Mouse (Mus musculus): ENCODE results near the gene Sfxn2. TPM values are rescaled to one million over a fixed set of nuclear protein-coding genes. Genes with fewer than 3 reads are reported as not detected.

Sfxn2 gene
- polyA plus RNA-seq, 1 experiment from 2014 or later: 8.0 TPM

DNA sequence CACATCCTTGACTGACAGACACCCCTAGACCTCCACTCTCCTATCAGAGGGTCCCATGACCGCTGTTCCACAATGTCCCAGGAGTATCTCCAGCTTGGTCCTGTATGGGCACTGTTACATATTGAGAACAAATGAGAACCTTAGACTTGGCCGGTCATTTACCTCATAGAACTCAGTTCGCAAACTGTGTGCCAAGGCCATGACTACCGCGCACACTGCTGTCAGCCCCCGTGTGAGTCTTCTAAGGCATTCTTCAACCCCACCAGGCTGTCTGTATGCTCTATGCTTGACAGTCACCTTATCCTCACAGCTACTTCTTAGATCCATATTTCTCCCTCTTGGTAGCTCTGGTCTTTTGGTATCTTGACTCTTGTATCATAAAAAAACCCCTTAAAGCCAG, 46.4 kb downstream of the Sfxn2 start:
- no peaks in the 10 kb centered on the region for H3K9me3 ChIP-seq (ENCODE audit: control insufficient read depth, low read length)
- peak overlapping the region; percentile 44 for H3K9ac ChIP-seq (ENCODE audit: low read length)
- no peaks in the 10 kb centered on the region for H3K27me3 ChIP-seq (ENCODE audit: control insufficient read depth, insufficient read depth, low read length)
- H3K4me2 ChIP-seq (ENCODE audit: low read length): peak overlapping the region; percentile 32
- no peak overlapping the region for H3K4me3 ChIP-seq (ENCODE audit: control insufficient read depth in 1 of 2, insufficient read depth in 1 of 2, low read depth in 1 of 2, low read length in 2 of 2)
- peak overlapping the region; percentile 33 to 91 for H3K27ac ChIP-seq (replicated peaks in 1 of 2; ENCODE audit: control insufficient read depth in 1 of 2, insufficient read depth in 1 of 2, low read depth in 2 of 2, low read length in 2 of 2)
- H3K36me3 ChIP-seq (ENCODE audit: control insufficient read depth, insufficient read depth, low read length): no peaks in the 10 kb centered on the region
- H3K4me1 ChIP-seq (ENCODE audit: control insufficient read depth in 2 of 2, insufficient read depth in 2 of 2, low read length in 2 of 2): peaks cover 69 to 85% of the 10 kb centered on the region in 2 experiments
- no peak for ATAC-seq (ENCODE audit: insufficient number of reproducible peaks, insufficient read depth, low FRiP score, low read depth)
- 73% methylated on average over 6 of the region's 6 CpGs for WGBS

DNA sequence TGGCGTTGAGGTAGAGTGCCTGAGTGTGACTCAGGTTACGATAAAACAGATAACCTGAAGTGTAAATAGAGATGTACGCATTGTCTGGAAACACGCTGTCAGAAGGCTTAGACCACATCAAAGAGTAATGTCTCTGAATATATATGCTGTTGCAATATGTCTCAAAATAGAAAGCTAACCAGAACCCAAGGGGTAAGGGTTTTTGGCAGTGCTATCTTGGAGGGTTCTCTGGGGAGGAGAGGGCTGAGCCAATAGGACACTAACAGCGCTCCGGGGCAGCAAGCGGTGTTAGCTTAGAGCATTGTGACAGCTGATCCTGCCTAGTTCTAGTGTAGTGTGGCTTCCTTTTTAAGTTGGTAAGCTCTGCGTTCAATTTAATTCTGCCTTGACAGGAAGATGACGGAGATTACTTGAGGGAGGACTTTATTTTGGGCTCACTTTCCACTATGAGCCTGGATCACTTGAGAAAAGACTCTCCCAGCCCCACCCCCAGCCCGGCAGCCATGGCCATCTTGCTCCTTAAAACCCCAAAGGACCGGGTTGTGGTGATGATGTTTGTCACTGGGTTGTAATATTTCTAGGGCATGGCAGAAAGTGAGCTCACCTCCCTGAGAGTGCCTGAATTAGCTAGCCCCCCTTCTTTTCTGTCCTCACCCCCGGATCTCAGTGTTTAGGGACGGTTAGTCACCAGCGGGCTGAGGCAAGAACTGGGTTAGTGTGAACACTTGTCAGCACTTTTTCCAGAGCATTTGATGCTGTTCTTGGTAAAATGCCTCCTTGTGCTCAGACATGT, 47.0 kb downstream of the Sfxn2 start:
- Histone ChIP-seq H3K9me3 (ENCODE audit: control insufficient read depth, low read length) (no peaks in the 10 kb centered on the region), H3K4me3 (ENCODE audit: control insufficient read depth in 1 of 2, insufficient read depth in 1 of 2, low read depth in 1 of 2, low read length in 2 of 2) (no peak overlapping the region), H3K27me3 (ENCODE audit: control insufficient read depth, insufficient read depth, low read length) (no peaks in the 10 kb centered on the region), H3K36me3 (ENCODE audit: control insufficient read depth, insufficient read depth, low read length) (peaks cover 4% of the 10 kb centered on the region), H3K4me2 (ENCODE audit: low read length) (peak overlapping the region; percentile 32; the same call in 1 of the 2 replicates), H3K4me1 (ENCODE audit: control insufficient read depth in 2 of 2, insufficient read depth in 2 of 2, low read length in 2 of 2) (peaks cover 75 to 92% of the 10 kb centered on the region in 2 experiments), H3K9ac (ENCODE audit: low read length) (0 out of 2 replicates have a peak overlapping the region, but pooled peaks have one; percentile 16), H3K27ac (replicated peaks in 1 of 2; ENCODE audit: control insufficient read depth in 1 of 2, insufficient read depth in 1 of 2, low read depth in 2 of 2, low read length in 2 of 2) (peak overlapping the region; percentile 27 to 91; a peak in 3 of 4 replicates)
- ATAC-seq (ENCODE audit: insufficient number of reproducible peaks, insufficient read depth, low FRiP score, low read depth): no peak
- 28% methylated on average over 14 of the region's 14 CpGs for WGBS

DNA sequence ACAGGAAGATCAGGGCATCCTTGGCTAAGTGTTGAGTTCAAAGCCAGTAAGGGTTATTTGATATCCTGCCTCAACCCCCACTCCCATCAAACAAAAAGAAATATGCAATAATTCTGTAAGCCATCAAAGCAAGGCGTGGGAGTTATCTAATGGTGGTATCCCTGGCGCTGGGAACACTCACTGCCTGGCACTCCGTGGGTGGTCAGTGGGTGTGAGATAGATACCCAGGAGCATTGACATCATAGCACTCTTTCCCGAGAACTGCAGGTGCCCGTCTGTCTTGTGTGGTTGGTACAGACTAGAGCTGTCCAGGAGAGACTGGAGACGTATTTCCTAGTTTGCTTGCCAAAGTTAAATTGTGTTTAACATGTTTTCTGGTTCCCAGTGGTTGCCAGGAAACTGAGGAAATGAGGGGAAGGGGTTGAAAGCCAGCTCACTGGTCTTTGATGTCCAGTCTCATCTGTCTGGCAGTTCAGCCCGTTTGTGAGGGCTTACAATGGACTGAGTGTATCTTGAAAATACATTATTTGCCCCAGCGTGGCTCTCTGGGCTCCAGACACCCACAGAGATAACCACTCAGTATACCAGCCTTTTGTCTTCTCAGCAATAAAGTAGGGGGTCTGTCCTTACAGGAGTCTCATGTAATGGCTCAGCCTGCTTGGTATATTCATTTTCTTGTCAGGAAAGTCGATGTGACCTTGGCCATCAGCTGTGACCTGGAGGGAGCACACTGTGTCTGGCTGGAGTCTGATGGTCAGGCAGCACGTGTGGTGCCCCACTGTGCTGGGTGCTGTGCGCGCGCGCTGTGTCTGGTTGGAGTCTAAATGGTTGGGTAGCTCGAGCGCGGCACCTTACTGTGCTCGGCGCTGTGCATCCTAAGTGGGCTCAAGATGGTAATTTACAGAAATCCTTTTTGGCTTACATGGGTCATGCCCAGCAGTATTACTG, 48.3 kb downstream of the Sfxn2 start:
- H3K4me1 ChIP-seq (ENCODE audit: control insufficient read depth in 2 of 2, insufficient read depth in 2 of 2, low read length in 2 of 2): peaks cover 69 to 91% of the 10 kb centered on the region in 2 experiments
- 0 out of 2 replicates have a peak overlapping the region, but pooled peaks have one; percentile 6 for H3K4me2 ChIP-seq (ENCODE audit: low read length)
- ATAC-seq (ENCODE audit: insufficient number of reproducible peaks, insufficient read depth, low FRiP score, low read depth): no peak
- H3K4me3 ChIP-seq (ENCODE audit: control insufficient read depth in 1 of 2, insufficient read depth in 1 of 2, low read depth in 1 of 2, low read length in 2 of 2): no peak overlapping the region
- 67% methylated on average over 19 of the region's 19 CpGs for WGBS
- H3K27ac ChIP-seq (replicated peaks in 1 of 2; ENCODE audit: control insufficient read depth in 1 of 2, insufficient read depth in 1 of 2, low read depth in 2 of 2, low read length in 2 of 2): peak overlapping the region in 1 of 2 experiments; percentile 91; a peak in 3 of 4 replicates
- no peaks in the 10 kb centered on the region for H3K9me3 ChIP-seq (ENCODE audit: control insufficient read depth, low read length)
- no peaks in the 10 kb centered on the region for H3K27me3 ChIP-seq (ENCODE audit: control insufficient read depth, insufficient read depth, low read length)
- peaks cover 14% of the 10 kb centered on the region for H3K36me3 ChIP-seq (ENCODE audit: control insufficient read depth, insufficient read depth, low read length)
- H3K9ac ChIP-seq (ENCODE audit: low read length): peak overlapping the region; percentile 80; the same call in 1 of the 2 replicates

DNA sequence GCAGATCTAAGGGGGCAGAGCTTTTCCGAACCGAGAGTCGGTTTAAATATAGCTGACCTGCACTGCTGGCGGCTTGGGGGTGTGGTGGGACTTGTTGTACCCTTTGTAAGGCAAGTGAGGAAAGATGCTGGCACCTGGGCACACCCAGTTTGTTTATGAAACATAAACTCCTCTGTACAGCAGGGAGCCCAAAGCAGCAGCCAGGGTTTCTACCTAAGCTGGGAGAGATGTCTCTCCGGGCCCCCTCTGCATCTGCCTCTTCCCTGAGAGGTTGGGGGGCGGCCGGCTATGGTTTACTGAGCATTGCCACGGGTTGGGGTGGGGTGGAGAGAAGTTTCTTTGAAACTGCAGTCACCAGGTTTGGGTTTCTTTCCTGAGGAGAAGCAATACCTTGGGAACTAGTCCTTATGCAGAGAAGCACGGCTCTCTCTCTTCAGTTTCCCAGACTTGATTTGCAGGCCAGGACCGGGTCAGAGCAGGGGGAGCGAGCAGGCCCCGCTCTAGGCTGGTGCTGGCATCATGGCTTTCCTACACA, 49.6 kb downstream of the Sfxn2 start:
- ATAC-seq (ENCODE audit: insufficient number of reproducible peaks, insufficient read depth, low FRiP score, low read depth): no peak
- Histone ChIP-seq H3K4me1 (ENCODE audit: control insufficient read depth in 2 of 2, insufficient read depth in 2 of 2, low read length in 2 of 2) (peaks cover 66 to 88% of the 10 kb centered on the region in 2 experiments), H3K27me3 (ENCODE audit: control insufficient read depth, insufficient read depth, low read length) (no peaks in the 10 kb centered on the region), H3K4me2 (ENCODE audit: low read length) (peak overlapping the region; percentile 73), H3K4me3 (ENCODE audit: control insufficient read depth in 1 of 2, insufficient read depth in 1 of 2, low read depth in 1 of 2, low read length in 2 of 2) (peak overlapping the region; percentile 26 to 48), H3K27ac (replicated peaks in 1 of 2; ENCODE audit: control insufficient read depth in 1 of 2, insufficient read depth in 1 of 2, low read depth in 2 of 2, low read length in 2 of 2) (peak overlapping the region; percentile 86 to 91), H3K36me3 (ENCODE audit: control insufficient read depth, insufficient read depth, low read length) (peaks cover 14% of the 10 kb centered on the region), H3K9me3 (ENCODE audit: control insufficient read depth, low read length) (no peaks in the 10 kb centered on the region), H3K9ac (ENCODE audit: low read length) (peak overlapping the region; percentile 80)
- 13% methylated on average over 12 of the region's 12 CpGs for WGBS

DNA sequence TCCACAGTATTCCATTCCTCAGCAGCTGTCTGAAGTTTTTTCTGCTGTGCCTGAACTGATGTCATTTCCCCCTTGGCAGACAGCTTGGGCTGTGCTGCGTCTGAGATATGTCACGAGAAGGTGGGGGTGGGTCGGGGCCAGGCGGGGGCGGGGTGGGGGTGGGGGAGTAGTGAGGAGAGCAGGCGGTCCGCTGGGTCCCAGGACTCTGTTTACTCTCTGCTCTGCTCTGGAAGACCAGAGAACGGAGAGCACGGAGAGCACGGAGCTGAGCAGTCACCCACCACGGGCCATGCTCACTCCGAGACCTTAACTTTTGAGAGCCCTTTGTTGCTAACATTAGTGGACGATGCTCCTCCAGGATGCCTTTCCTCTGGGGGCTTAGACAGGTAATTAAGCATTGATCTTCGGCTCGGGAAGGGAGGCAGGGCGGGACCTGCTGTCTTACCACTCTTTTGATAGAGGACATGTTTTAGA, 50.1 kb downstream of the Sfxn2 start:
- ATAC-seq (ENCODE audit: insufficient number of reproducible peaks, insufficient read depth, low FRiP score, low read depth): peak; percentile 66
- H3K36me3 ChIP-seq (ENCODE audit: control insufficient read depth, insufficient read depth, low read length): peaks cover 14% of the 10 kb centered on the region
- H3K9me3 ChIP-seq (ENCODE audit: control insufficient read depth, low read length): no peaks in the 10 kb centered on the region
- 3% methylated on average over 14 of the region's 16 CpGs for WGBS
- peak overlapping the region; percentile 48 to 64 for H3K4me3 ChIP-seq (ENCODE audit: control insufficient read depth in 1 of 2, insufficient read depth in 1 of 2, low read depth in 1 of 2, low read length in 2 of 2)
- peak overlapping the region; percentile 80 for H3K9ac ChIP-seq (ENCODE audit: low read length)
- peak overlapping the region; percentile 91 to 97 for H3K27ac ChIP-seq (replicated peaks in 1 of 2; ENCODE audit: control insufficient read depth in 1 of 2, insufficient read depth in 1 of 2, low read depth in 2 of 2, low read length in 2 of 2)
- H3K4me2 ChIP-seq (ENCODE audit: low read length): peak overlapping the region; percentile 73
- no peaks in the 10 kb centered on the region for H3K27me3 ChIP-seq (ENCODE audit: control insufficient read depth, insufficient read depth, low read length)
- H3K4me1 ChIP-seq (ENCODE audit: control insufficient read depth in 2 of 2, insufficient read depth in 2 of 2, low read length in 2 of 2): peaks cover 66 to 88% of the 10 kb centered on the region in 2 experiments

DNA sequence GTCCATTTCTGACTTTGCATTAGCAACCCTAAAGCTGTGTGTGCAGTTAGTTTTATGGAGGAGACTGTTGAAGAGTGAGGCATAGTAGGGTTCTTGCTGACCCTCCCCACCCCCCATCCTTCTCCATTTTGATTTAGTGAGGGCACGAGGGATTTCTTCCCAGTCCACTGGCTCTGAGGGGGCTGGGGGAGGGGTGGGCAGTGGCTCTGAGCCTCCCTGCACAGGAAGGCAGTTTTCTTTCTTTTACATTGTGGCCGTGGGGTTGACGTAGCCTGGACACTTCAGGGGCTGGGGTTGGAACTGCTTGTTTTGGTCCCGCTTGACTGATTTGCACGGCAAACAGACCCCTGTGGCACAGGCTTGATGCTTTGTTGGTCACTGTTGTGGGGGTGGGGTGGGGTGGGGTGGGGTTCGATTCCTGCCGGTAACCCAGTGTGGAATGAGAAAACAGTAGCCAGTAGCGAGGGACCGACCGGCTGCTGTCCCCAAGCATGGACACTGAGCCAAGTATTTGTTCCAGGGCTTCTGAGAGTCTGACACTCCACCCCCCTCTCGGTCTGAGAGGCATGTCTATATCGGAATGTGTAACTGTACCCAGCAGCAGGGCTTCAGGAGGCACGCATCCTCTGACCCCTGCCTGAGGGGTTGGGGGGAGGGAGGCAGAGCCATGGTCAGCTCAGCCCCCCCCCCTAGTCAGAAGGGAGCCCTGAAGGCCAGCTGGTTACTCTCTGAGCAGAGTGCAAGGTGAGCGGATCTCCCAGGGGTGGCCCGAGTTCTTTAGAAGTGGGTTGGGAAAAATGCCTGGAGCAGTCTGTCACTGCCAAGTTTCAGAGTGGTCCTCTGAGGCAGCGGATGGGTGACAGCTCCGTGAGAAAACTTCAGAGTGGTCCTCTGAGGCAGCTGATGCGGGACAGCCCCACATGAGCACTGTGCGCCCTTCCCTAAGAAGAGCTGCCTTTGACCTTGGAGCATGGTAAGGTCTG, 50.9 kb downstream of the Sfxn2 start:
- Histone ChIP-seq H3K9ac (ENCODE audit: low read length) (peak overlapping the region; percentile 80), H3K27me3 (ENCODE audit: control insufficient read depth, insufficient read depth, low read length) (no peaks in the 10 kb centered on the region), H3K4me1 (ENCODE audit: control insufficient read depth in 2 of 2, insufficient read depth in 2 of 2, low read length in 2 of 2) (peaks cover 62 to 88% of the 10 kb centered on the region in 2 experiments), H3K4me3 (ENCODE audit: control insufficient read depth in 1 of 2, insufficient read depth in 1 of 2, low read depth in 1 of 2, low read length in 2 of 2) (peak overlapping the region; percentile 48 to 64), H3K4me2 (ENCODE audit: low read length) (peak overlapping the region; percentile 73), H3K9me3 (ENCODE audit: control insufficient read depth, low read length) (no peaks in the 10 kb centered on the region), H3K36me3 (ENCODE audit: control insufficient read depth, insufficient read depth, low read length) (peaks cover 14% of the 10 kb centered on the region), H3K27ac (replicated peaks in 1 of 2; ENCODE audit: control insufficient read depth in 1 of 2, insufficient read depth in 1 of 2, low read depth in 2 of 2, low read length in 2 of 2) (peak overlapping the region; percentile 91 to 97)
- WGBS: 10% methylated on average over 19 of the region's 19 CpGs
- ATAC-seq (ENCODE audit: insufficient number of reproducible peaks, insufficient read depth, low FRiP score, low read depth): peak; percentile 66

Measured in heart, embryonic 14.5 days (tissue).